Mouse (Mus musculus): ENCODE results near the gene Nt5c2. TPM values are rescaled to one million over a fixed set of nuclear protein-coding genes. Genes with fewer than 3 reads are reported as not detected.

Nt5c2 gene
- total RNA-seq, 1 experiment from 2014 or later: 87.5 TPM

GRCm38 (mm10) chr19:46871651-46872050 is 143.3 kb downstream of the Nt5c2 start:
- no peak for ATAC-seq (ENCODE audit: extremely low read depth, insufficient number of reproducible peaks, low FRiP score, poor library complexity, severe bottlenecking)

- no peak for ATAC-seq (ENCODE audit: extremely low read depth, insufficient number of reproducible peaks, low FRiP score, poor library complexity, severe bottlenecking)
These were observed 143.9 kb downstream of the Nt5c2 start for GRCm38 (mm10) chr19:46871096-46871495.

- peak; percentile 87 for ATAC-seq (ENCODE audit: extremely low read depth, insufficient number of reproducible peaks, low FRiP score, poor library complexity, severe bottlenecking)
These were observed 145.4 kb downstream of the Nt5c2 start for GRCm38 (mm10) chr19:46869526-46869925.

- ATAC-seq (ENCODE audit: extremely low read depth, insufficient number of reproducible peaks, low FRiP score, poor library complexity, severe bottlenecking): no peak
These were observed 145.9 kb downstream of the Nt5c2 start for GRCm38 (mm10) chr19:46869049-46869448.

GRCm38 (mm10) chr19:46865381-46865780 is 149.6 kb downstream of the Nt5c2 start:
- ATAC-seq (ENCODE audit: extremely low read depth, insufficient number of reproducible peaks, low FRiP score, poor library complexity, severe bottlenecking): no peak

GRCm38 (mm10) chr19:46864731-46865331 is 150.1 kb downstream of the Nt5c2 start:
- ATAC-seq (ENCODE audit: extremely low read depth, insufficient number of reproducible peaks, low FRiP score, poor library complexity, severe bottlenecking): no peak

- ATAC-seq (ENCODE audit: extremely low read depth, insufficient number of reproducible peaks, low FRiP score, poor library complexity, severe bottlenecking): 0 out of 2 replicates have a peak, but pooled peaks have one; percentile 25
These were observed 150.9 kb downstream of the Nt5c2 start for GRCm38 (mm10) chr19:46864079-46864478.

GRCm38 (mm10) chr19:46863236-46863927 is 151.6 kb downstream of the Nt5c2 start:
- ATAC-seq (ENCODE audit: extremely low read depth, insufficient number of reproducible peaks, low FRiP score, poor library complexity, severe bottlenecking): peak; percentile 92

- ATAC-seq (ENCODE audit: extremely low read depth, insufficient number of reproducible peaks, low FRiP score, poor library complexity, severe bottlenecking): no peak
These were observed 152.4 kb downstream of the Nt5c2 start for GRCm38 (mm10) chr19:46862556-46862955.

GRCm38 (mm10) chr19:46858200-46858599 is 156.8 kb downstream of the Nt5c2 start:
- ATAC-seq (ENCODE audit: extremely low read depth, insufficient number of reproducible peaks, low FRiP score, poor library complexity, severe bottlenecking): no peak

GRCm38 (mm10) chr19:46857277-46857989 is 157.5 kb downstream of the Nt5c2 start:
- no peak for ATAC-seq (ENCODE audit: extremely low read depth, insufficient number of reproducible peaks, low FRiP score, poor library complexity, severe bottlenecking)

GRCm38 (mm10) chr19:46856780-46857179 is 158.2 kb downstream of the Nt5c2 start:
- ATAC-seq (ENCODE audit: extremely low read depth, insufficient number of reproducible peaks, low FRiP score, poor library complexity, severe bottlenecking): no peak

GRCm38 (mm10) chr19:46856232-46856631 is 158.7 kb downstream of the Nt5c2 start:
- ATAC-seq (ENCODE audit: extremely low read depth, insufficient number of reproducible peaks, low FRiP score, poor library complexity, severe bottlenecking): no peak

GRCm38 (mm10) chr19:46849443-46849997 is 165.4 kb downstream of the Nt5c2 start:
- ATAC-seq (ENCODE audit: extremely low read depth, insufficient number of reproducible peaks, low FRiP score, poor library complexity, severe bottlenecking): no peak

- ATAC-seq (ENCODE audit: extremely low read depth, insufficient number of reproducible peaks, low FRiP score, poor library complexity, severe bottlenecking): no peak
These were observed 166.3 kb downstream of the Nt5c2 start for GRCm38 (mm10) chr19:46848381-46849268.

- ATAC-seq (ENCODE audit: extremely low read depth, insufficient number of reproducible peaks, low FRiP score, poor library complexity, severe bottlenecking): no peak
These were observed 168.5 kb downstream of the Nt5c2 start for GRCm38 (mm10) chr19:46846459-46846858.

- ATAC-seq (ENCODE audit: extremely low read depth, insufficient number of reproducible peaks, low FRiP score, poor library complexity, severe bottlenecking): no peak
These were observed 168.9 kb downstream of the Nt5c2 start for GRCm38 (mm10) chr19:46846056-46846455.

- no peak for ATAC-seq (ENCODE audit: extremely low read depth, insufficient number of reproducible peaks, low FRiP score, poor library complexity, severe bottlenecking)
These were observed 171.9 kb downstream of the Nt5c2 start for GRCm38 (mm10) chr19:46843030-46843429.

- no peak for ATAC-seq (ENCODE audit: extremely low read depth, insufficient number of reproducible peaks, low FRiP score, poor library complexity, severe bottlenecking)
These were observed 173.9 kb downstream of the Nt5c2 start for GRCm38 (mm10) chr19:46841016-46841415.
